Mouse (Mus musculus) R1 (cell line): Measurements from ENCODE around the gene Lsm4.

ENCODE experiments used
- DNase-seq: peaks from one replicate; pipeline ENCODE4 v3.0.0-alpha.2; 2018; ENCODE audit warnings: low read depth, low spot score

Gene Lsm4

DNA sequence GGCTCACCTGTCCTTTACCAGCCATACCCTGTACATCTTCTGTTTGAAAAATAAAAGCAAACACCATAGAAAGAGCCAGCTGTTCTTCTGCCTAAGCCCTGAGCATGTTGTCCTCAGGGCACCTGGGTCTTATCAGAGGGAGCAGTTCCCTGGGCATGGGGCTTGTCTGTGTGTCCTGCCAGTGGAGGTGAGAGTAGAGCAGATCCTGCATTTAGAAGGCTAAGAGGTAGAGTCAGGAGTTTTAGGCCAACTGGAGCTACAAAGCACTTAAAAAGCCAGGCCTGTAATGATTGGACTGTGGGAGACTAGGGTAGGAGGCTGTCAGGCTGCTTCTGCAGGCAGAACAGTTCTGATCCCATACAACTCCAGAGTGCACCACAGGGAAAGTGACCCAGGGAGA lies 5.6 kb downstream of the Lsm4 start:
- no peak for DNase-seq

- DNase-seq = no peak
Measured at GRCm38 (mm10) chr8:70679404-70679803, 6.4 kb downstream of the Lsm4 start.

GRCm38 (mm10) chr8:70680039-70680438 lies 7.0 kb downstream of the Lsm4 start:
- no peak for DNase-seq

GRCm38 (mm10) chr8:70681410-70681809 lies 8.4 kb downstream of the Lsm4 start:
- no peak for DNase-seq

GRCm38 (mm10) chr8:70682193-70682592 lies 9.1 kb downstream of the Lsm4 start:
- DNase-seq = peak; percentile 72

DNA sequence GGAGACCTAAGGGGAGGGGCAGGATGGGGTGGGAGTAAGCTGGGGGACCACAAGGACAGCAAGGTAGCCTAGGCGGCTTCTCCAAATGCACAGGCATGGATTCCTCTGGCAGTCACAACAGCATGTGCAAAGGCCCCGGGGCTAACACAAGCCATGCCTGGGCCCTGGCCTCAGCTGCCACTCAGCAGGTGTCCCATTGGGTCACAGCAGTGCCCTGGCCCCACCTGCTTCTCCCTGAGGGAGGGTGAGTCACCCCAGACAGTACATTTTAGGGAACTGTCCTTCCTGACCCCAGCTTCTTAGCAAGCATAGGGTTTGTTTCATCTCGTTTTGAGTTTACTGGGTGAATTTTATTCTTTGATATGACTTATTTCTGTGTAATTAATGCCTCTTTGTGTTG lies 9.6 kb downstream of the Lsm4 start:
- DNase-seq = peak; percentile 24

- peak; percentile 33 for DNase-seq
Measured at GRCm38 (mm10) chr8:70684291-70684690, 11.2 kb downstream of the Lsm4 start.

DNA sequence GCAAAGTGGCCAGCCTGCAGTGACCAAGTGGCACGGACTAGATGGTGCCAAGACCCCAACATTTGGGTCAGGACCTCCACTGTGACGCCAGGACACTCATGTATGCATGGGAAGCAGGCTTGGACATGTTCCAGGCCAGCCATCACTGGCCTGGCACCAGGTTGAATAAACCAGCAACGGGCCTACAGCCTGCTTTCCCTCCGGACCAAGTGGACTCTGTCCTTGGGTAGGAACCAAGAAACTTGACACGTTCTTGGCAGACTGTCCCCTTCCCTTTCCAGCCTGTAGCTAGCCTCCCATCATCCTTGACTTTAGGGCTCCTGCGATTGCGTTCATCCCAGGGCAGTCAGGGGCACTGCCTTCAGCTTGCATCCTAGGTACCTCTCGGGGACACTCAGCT lies 14.5 kb downstream of the Lsm4 start:
- no peak for DNase-seq

DNA sequence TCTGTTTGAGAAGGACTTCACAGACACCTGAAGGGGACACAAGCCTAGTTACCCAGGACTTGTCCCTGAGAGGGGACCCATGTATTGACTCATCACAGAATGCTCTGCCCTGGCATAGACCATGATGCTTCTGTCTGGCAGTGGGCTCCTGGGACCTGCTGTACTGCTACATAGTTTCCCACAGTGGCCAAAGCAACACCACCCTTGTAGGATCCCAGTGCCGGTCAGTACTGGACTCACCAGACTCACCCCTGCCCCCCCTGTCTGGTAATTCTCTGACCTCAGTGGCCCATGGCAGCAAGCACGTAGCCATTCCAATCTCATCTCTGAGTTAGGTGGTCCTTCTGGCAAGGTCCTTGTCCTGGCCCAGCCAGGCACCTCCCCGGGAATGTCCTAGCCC lies 15.1 kb downstream of the Lsm4 start:
- DNase-seq = no peak

- DNase-seq = no peak
Measured at GRCm38 (mm10) chr8:70689892-70690390, 16.9 kb downstream of the Lsm4 start.

- DNase-seq = peak; percentile 60
Measured at GRCm38 (mm10) chr8:70691230-70691629, 18.2 kb downstream of the Lsm4 start.

GRCm38 (mm10) chr8:70691727-70692231 lies 18.7 kb downstream of the Lsm4 start:
- DNase-seq = peak; percentile 97

GRCm38 (mm10) chr8:70693636-70694035 lies 20.6 kb downstream of the Lsm4 start:
- no peak for DNase-seq

DNA sequence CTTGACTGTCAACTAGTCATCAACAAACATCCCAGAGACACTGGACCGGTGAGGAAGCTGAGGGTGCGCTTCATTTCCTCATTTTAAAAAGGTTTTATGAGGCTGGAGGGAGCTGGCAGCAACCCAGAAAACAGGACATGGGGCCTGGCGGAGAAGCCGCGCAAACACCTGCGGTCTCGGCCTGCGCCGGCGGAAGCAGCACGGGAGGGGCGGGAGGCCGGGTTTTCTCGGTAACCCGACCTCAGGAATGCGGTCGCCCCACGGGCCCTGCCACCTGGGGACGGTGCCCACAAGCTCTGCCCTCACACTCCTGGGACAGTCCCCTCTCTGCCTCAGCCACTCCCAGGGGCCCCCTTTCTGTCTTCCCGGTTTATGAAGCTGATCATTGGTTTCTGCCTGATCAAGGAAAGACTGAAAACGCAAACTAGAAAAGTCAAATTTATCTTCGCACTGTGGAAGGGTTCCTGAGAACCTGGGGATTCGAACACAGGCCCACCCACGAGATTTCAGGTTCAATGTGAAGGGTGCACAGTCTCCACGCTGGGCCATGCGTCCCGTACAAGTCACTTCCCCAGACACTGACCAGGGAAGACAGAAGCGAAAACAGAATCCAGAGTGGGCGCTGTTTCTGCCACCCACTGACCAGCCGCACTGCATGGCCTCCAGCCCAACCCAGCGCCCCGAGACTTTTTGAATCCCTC lies 22.4 kb downstream of the Lsm4 start:
- DNase-seq = peak; percentile 47

- DNase-seq = peak; percentile 80
Measured at GRCm38 (mm10) chr8:70696019-70696885, 23.2 kb downstream of the Lsm4 start.

DNA sequence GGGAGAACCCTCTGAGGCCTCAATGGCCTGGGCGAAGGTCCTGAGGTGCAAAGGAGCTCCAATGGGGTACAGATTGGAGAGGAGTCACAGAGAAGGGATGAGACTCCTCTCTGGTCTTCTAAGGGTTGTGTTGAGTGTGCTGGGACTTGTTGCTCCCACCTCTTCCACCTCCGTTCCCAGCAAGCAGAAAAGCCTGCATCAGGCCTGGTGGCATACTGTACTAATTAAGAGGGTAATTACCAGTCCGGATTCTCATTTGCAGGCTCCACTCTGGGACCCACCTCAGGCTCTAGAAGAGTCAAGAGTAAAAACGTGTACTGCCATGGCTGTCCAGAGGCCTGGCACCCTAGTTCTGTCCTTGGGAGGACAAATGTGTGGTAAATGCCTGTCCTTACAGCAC lies 23.9 kb downstream of the Lsm4 start:
- no peak for DNase-seq

DNA sequence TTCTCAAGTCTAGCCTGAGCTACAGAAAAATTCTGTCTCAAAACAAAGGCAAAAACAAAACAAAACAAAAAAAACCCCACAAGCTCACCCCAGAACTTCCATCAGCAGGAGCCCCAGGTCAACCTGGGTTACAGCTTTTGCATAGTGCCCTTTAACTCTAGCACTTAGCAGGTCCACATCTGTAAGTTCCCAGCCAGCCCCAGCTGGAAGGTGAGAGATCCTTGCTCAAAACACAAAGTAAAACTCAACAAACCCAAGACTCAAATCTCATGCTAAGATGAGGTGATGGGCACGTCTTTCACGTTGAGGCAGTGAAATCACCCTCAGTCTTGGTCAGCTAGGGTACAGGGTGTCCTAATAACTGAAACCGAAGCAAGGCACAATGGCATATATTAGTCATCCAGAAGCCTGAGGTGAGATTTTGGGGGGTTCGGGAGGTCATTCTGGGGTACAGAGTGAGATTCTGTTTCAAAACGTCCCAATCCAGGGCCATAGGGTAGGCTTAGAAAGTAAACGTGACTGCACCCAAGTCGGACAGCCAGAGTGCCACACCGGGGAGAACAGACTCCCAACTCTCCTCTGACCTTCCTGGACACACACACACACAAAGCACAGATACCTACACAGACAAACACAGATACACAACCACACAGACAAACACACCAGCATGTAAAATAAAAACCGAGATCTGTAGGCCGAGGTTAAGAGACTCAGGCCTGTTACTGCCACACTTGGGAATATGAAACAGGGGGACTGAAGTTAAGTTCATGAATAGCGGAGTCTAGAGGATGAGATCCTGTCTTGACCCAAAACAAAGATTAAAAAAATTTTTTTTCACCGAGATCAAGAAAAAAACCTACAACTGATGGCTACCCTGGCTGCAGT lies 24.6 kb downstream of the Lsm4 start:
- no peak for DNase-seq

DNA sequence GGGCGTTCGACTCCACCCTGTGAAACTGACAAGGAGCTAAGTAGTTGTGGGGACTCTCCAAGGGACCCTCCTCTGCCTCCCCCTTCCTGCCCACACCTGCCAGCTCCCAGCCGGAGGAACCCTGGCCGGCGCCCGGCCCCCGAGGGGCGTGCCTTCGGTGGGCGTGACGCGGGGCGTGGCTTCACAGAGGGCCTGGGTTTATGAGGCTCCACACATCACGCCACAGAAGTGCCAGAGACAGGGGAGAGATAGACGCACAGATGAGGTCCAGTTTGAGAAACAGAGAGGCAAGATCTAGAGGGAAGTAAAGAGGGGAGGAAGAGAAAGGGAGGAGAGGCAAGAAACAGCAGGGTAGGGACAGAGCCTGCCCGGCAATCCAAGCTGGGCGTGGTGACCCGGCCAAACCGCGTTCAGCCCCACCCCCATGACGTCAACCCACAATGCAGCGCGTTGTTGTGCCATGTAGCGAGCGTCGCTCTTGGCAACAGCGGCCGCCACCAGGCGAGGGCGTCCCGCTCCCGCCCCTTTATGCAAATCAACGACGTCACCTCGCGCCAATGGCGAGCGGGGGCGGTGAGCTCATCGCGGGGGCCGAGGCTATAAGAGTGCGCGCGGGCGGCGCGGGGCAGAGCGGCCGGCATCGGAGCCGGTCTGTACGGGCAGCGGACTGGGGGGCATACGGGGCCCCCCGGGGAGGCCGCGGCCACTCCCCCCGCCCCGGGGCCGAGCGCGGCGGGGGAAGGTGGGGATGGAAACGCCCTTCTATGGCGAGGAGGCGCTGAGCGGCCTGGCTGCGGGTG lies 25.5 kb downstream of the Lsm4 start, which contains the start of gene Jund:
Gene Jund (plus strand): TSS at position 640 of the 800 bp plus-strand sequence.
- peak; percentile 98 for DNase-seq

GRCm38 (mm10) chr8:70699116-70699833 lies 26.2 kb downstream of the Lsm4 start:
- DNase-seq = peak; percentile 52
